Mouse (Mus musculus): ENCODE measurements around the gene Plxnb3.

The Plxnb3 gene

GRCm38 (mm10) chrX:73785666-73786065, 28.8 kb downstream of the Plxnb3 start:
- no peak for DNase-seq (ENCODE audit: low spot score)

GRCm38 (mm10) chrX:73786364-73787224, 29.7 kb downstream of the Plxnb3 start, which contains the start of the genes Idh3g and Ssr4:
Gene Idh3g (minus strand): TSS chrX:73786897.
Gene Ssr4 (plus strand): TSS chrX:73787028.
- DNase-seq (ENCODE audit: low spot score): peak; percentile 86

- no peak for DNase-seq (ENCODE audit: low spot score)
These were observed 30.3 kb downstream of the Plxnb3 start for GRCm38 (mm10) chrX:73787225-73787558.

- no peak for DNase-seq (ENCODE audit: low spot score)
These were observed 31.6 kb downstream of the Plxnb3 start for GRCm38 (mm10) chrX:73788501-73788900.

- DNase-seq (ENCODE audit: low spot score): no peak
These were observed 36.1 kb downstream of the Plxnb3 start for GRCm38 (mm10) chrX:73793039-73793438.

- no peak for DNase-seq (ENCODE audit: low spot score)
These were observed 36.6 kb downstream of the Plxnb3 start for GRCm38 (mm10) chrX:73793505-73793904.

- no peak for DNase-seq (ENCODE audit: low spot score)
These were observed 40.6 kb downstream of the Plxnb3 start for GRCm38 (mm10) chrX:73797511-73797910.

GRCm38 (mm10) chrX:73798502-73798901, 41.6 kb downstream of the Plxnb3 start:
- DNase-seq (ENCODE audit: low spot score): peak; percentile 62

- no peak for DNase-seq (ENCODE audit: low spot score)
These were observed 48.9 kb downstream of the Plxnb3 start for GRCm38 (mm10) chrX:73805814-73806213.

GRCm38 (mm10) chrX:73815072-73815471, 58.2 kb downstream of the Plxnb3 start:
- no peak for DNase-seq (ENCODE audit: low spot score)

GRCm38 (mm10) chrX:73816596-73817314, 59.9 kb downstream of the Plxnb3 start:
- DNase-seq (ENCODE audit: low spot score): no peak

Data from urinary bladder, postnatal 25 days (tissue).